32 mouse cellular contexts compared by ENCODE assay signal in the genomic region with DNA sequence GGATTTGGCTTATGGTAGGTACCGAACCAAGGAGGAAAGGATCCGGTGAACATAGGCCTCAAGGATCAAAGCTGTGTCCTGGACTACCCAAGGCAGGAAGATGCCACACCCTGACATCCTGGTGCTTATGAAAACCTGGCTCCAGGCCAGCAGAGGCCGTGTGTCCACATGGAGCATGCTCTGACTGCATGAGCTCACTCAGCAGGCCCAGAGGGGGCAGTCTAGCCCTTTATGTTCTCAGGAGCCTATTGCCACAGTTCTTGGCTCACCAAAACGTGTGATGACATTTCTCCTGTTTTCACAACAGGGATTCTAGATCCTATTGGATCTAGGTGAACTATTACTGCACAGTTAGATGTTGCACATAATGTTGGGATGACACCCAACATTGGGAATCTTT. TPM values are rescaled to one million over a fixed set of nuclear protein-coding genes. Genes with fewer than 3 reads are reported as not detected.
DNase-seq lines count a peak whose midpoint lies in the region; ATAC-seq and TF ChIP-seq lines count a peak whose summit lies in the region.
"Had no signal": no experiment of that assay in that cellular context is flagged by ENCODE, and none has a peak within 500 bp of the region (broad histone marks: within the 10 kb centered on the region; RNA-seq: fewer than 3 reads in every experiment).

No protein-coding gene starts in this region.

- no peak overlapping the region for H3K4me3 ChIP-seq in intestine, postnatal 0 days (ENCODE audit: low read depth, low read length)
- no peak overlapping the region for H3K4me3 ChIP-seq in intestine, embryonic 16.5 days (ENCODE audit: low read length)
- no peak overlapping the region for H3K4me3 ChIP-seq in lung, postnatal 0 days (ENCODE audit: low read depth, low read length)
- H3K4me3 ChIP-seq in gastrocnemius, adult 2 months: no peak overlapping the region
- H3K4me3 ChIP-seq: embryonic facial prominence, embryonic 13.5 days; erythroblast, embryonic 14.5 days; forebrain, embryonic 13.5 days; heart, embryonic 15.5 days; hindbrain, embryonic 15.5 days; midbrain, embryonic 10.5 days had no signal

- H3K4me2 ChIP-seq in intestine, postnatal 0 days (replicated peaks; ENCODE audit: low read depth): no peak overlapping the region
- no peak overlapping the region for H3K4me2 ChIP-seq in intestine, embryonic 16.5 days (ENCODE audit: low read depth, low read length)
- no peak overlapping the region for H3K4me2 ChIP-seq in lung, postnatal 0 days (replicated peaks; ENCODE audit: low read depth, low read length)
- H3K4me2 ChIP-seq: embryonic facial prominence, embryonic 13.5 days; forebrain, embryonic 13.5 days; heart, embryonic 15.5 days; hindbrain, embryonic 15.5 days; liver, embryonic 11.5 days had no signal

- H3K27ac ChIP-seq in intestine, postnatal 0 days (ENCODE audit: low read depth, low read length): no peak overlapping the region
- H3K27ac ChIP-seq in intestine, embryonic 16.5 days (ENCODE audit: low read length): no peak overlapping the region
- H3K27ac ChIP-seq in lung, postnatal 0 days (ENCODE audit: low read length): no peak overlapping the region
- H3K27ac ChIP-seq in gastrocnemius, adult 2 months: no peak overlapping the region
- H3K27ac ChIP-seq: embryonic facial prominence, embryonic 13.5 days; forebrain, embryonic 13.5 days; heart, embryonic 15.5 days; hindbrain, embryonic 15.5 days; midbrain, embryonic 10.5 days had no signal

- ATAC-seq in intestine, postnatal 0 days: peak; percentile 43; the same call in 1 of the 2 replicates
- no peak for ATAC-seq in intestine, embryonic 16.5 days
- ATAC-seq in lung, postnatal 0 days: no peak
- ATAC-seq: forebrain, embryonic 13.5 days; midbrain, embryonic 16.5 days had no signal

- no peaks in the 10 kb centered on the region for H3K4me1 ChIP-seq in intestine, postnatal 0 days (replicated peaks; ENCODE audit: control insufficient read depth, insufficient read depth, low read length)
- H3K4me1 ChIP-seq in intestine, embryonic 16.5 days (ENCODE audit: control insufficient read depth, insufficient read depth, low read length): no peaks in the 10 kb centered on the region
- H3K4me1 ChIP-seq in lung, postnatal 0 days (ENCODE audit: insufficient read depth, low read depth, low read length): no peaks in the 10 kb centered on the region
- H3K4me1 ChIP-seq: embryonic facial prominence, embryonic 13.5 days; forebrain, embryonic 13.5 days; hindbrain, embryonic 15.5 days; midbrain, embryonic 10.5 days had no signal

- H3K9me3 ChIP-seq in intestine, postnatal 0 days (ENCODE audit: control insufficient read depth): no peaks in the 10 kb centered on the region
- no peaks in the 10 kb centered on the region for H3K9me3 ChIP-seq in intestine, embryonic 16.5 days (ENCODE audit: control insufficient read depth, low read length)
- no peaks in the 10 kb centered on the region for H3K9me3 ChIP-seq in lung, postnatal 0 days (ENCODE audit: low read length)
- H3K9me3 ChIP-seq: embryonic facial prominence, embryonic 13.5 days; forebrain, embryonic 13.5 days; heart, embryonic 15.5 days; hindbrain, embryonic 15.5 days; midbrain, embryonic 10.5 days had no signal

- no peak overlapping the region for H3K9ac ChIP-seq in intestine, postnatal 0 days (ENCODE audit: low read depth, low read length)
- no peak overlapping the region for H3K9ac ChIP-seq in intestine, embryonic 16.5 days (ENCODE audit: low read depth, low read length)
- no peak overlapping the region for H3K9ac ChIP-seq in lung, postnatal 0 days (replicated peaks; ENCODE audit: low read depth)
- H3K9ac ChIP-seq: embryonic facial prominence, embryonic 13.5 days; forebrain, embryonic 13.5 days; heart, embryonic 15.5 days; hindbrain, embryonic 15.5 days had no signal

- H3K36me3 ChIP-seq in intestine, postnatal 0 days (ENCODE audit: control insufficient read depth, insufficient read depth): no peaks in the 10 kb centered on the region
- no peaks in the 10 kb centered on the region for H3K36me3 ChIP-seq in intestine, embryonic 16.5 days (ENCODE audit: control insufficient read depth, insufficient read depth, low read length)
- H3K36me3 ChIP-seq in lung, postnatal 0 days (ENCODE audit: insufficient read depth, low read length): no peaks in the 10 kb centered on the region
- H3K36me3 ChIP-seq: embryonic facial prominence, embryonic 13.5 days; heart, embryonic 15.5 days; hindbrain, embryonic 15.5 days; midbrain, embryonic 10.5 days had no signal

- H3K27me3 ChIP-seq in intestine, postnatal 0 days (replicated peaks; ENCODE audit: control insufficient read depth, insufficient read depth, low read length): no peaks in the 10 kb centered on the region
- H3K27me3 ChIP-seq in intestine, embryonic 16.5 days (replicated peaks; ENCODE audit: control insufficient read depth, insufficient read depth, low read length): no peaks in the 10 kb centered on the region
- no peaks in the 10 kb centered on the region for H3K27me3 ChIP-seq in lung, postnatal 0 days (replicated peaks; ENCODE audit: insufficient read depth, low read length)
- H3K27me3 ChIP-seq: embryonic facial prominence, embryonic 13.5 days; forebrain, embryonic 13.5 days; heart, embryonic 15.5 days; hindbrain, embryonic 15.5 days had no signal

- DNase-seq in lung, postnatal 0 days (ENCODE audit: low spot score): peak; percentile 32
- no peak for DNase-seq in lung, postnatal 25 days (ENCODE audit: low spot score)
- peak; percentile 34 for DNase-seq in NIH3T3 (ENCODE audit: low read depth)
- peak; percentile 40 for DNase-seq in gonadal fat pad, adult 2 months (ENCODE audit: low read depth)
- no peak for DNase-seq in gastrocnemius, adult 2 months
- DNase-seq: adrenal gland, adult 8-10 months; cerebellum, adult 18-20 months; embryo, embryonic 11 days; gastrocnemius, postnatal 10 days; heart, adult 18-20 months; lung, adult 18-20 months; right cerebral cortex, postnatal 4 days; thymus, adult 2 months had no signal

- WGBS in intestine, postnatal 0 days: 50% methylated on average over 4 of the region's 4 CpGs
- WGBS in intestine, embryonic 16.5 days: 57% methylated on average over 4 of the region's 4 CpGs
- 48% methylated on average over 4 of the region's 4 CpGs for WGBS in lung, postnatal 0 days

- TF ChIP-seq CTCF in intestine, postnatal 0 days (IDR thresholded peaks at IDR 0.05; ENCODE audit: low read depth): peak; percentile 25; the same call in 1 of the 2 replicates
- peak; percentile 24 for TF ChIP-seq CTCF in lung, postnatal 0 days (IDR thresholded peaks at IDR 0.05)
- TF ChIP-seq CTCF in gastrocnemius, adult 2 months (IDR thresholded peaks at IDR 0.05): no peak

- no peak for TF ChIP-seq EP300 in lung, postnatal 0 days (IDR thresholded peaks at IDR 0.05)

- intact Hi-C loops in gastrocnemius, adult 2 months (cut with DNase I): no loop called here

RNA-seq across cellular contexts. Expression of gene E330034G19Rik, which starts 11.7 kb away (rescaled TPM):
- not detected in 2 replicates for polyA plus RNA-seq in intestine, postnatal 0 days (2015; fragmentation: Nextera tagmentation; extraction: Ambion mirVana)
- polyA plus RNA-seq in intestine, embryonic 16.5 days (2015; fragmentation: Nextera tagmentation; extraction: Ambion mirVana): not detected in 2 replicates
- not detected in 2 replicates for polyA plus RNA-seq in lung, postnatal 0 days (2015; fragmentation: Nextera tagmentation; extraction: Ambion mirVana)
- 0.12 and 0.20 TPM in 2 replicates for polyA plus RNA-seq in gonadal fat pad, adult 2 months (2012; rRNA removed)
- not detected for total RNA-seq in gastrocnemius, adult 2 months (2021)
- total RNA-seq: adrenal gland, adult 8-10 months; gastrocnemius, postnatal 10 days; heart, adult 18-20 months; hematopoietic stem cell, adult 5-6 weeks; layer of hippocampus, adult 18-20 months; layer of hippocampus, postnatal 14 days; left cerebral cortex, postnatal 10 days had no signal
- polyA plus RNA-seq: embryonic facial prominence, embryonic 13.5 days; erythroblast, embryonic 14.5 days; forebrain, embryonic 13.5 days; heart, embryonic 15.5 days; hindbrain, embryonic 15.5 days; intestine, embryonic 14.5 days; kidney, embryonic 16.5 days; limb, embryonic 11.5 days; liver, embryonic 11.5 days; midbrain, embryonic 10.5 days; midbrain, embryonic 16.5 days; neural tube, embryonic 14.5 days; stomach, embryonic 14.5 days; thymus, adult 2 months had no signal

RNA-seq across cellular contexts. Expression of gene Dlg5, which starts 35.6 kb away (rescaled TPM):
- 5.0 and 5.5 TPM in 2 replicates for polyA plus RNA-seq in intestine, postnatal 0 days (2015; fragmentation: Nextera tagmentation; extraction: Ambion mirVana)
- polyA plus RNA-seq in intestine, embryonic 16.5 days (2015; fragmentation: Nextera tagmentation; extraction: Ambion mirVana): 7.4 and 7.8 TPM in 2 replicates
- polyA plus RNA-seq in lung, postnatal 0 days (2015; fragmentation: Nextera tagmentation; extraction: Ambion mirVana): 5.7 and 6.0 TPM in 2 replicates
- polyA plus RNA-seq in gonadal fat pad, adult 2 months (2012; rRNA removed): 83.6 and 108 TPM in 2 replicates
- total RNA-seq in gastrocnemius, adult 2 months (2021): 1 to 10 TPM; 5.5 to 7.8 TPM

Comparison
In these comparisons a context has a peak if more than half of its experiments do, and no peak if none do; other contexts are left out.
1. DNase-seq: peak in lung, postnatal 0 days (single experiment), NIH3T3 (single experiment) and gonadal fat pad, adult 2 months (single experiment); none in lung, postnatal 25 days (single experiment) and gastrocnemius, adult 2 months (single experiment).